Mouse (Mus musculus) kidney, postnatal 14 days (tissue): ENCODE data around the gene Tmem181a.
"Not testable (repeated sequence)": the region's sequence is repeated elsewhere in the genome, so short reads cannot be mapped to it uniquely, and the experiment has no call there.

Experiments used
- DNase-seq: peaks from one replicate; pipeline ENCODE4 v3.0.0; 2022; ENCODE audit warnings: mixed read lengths

The Tmem181a gene

GRCm38 (mm10) chr17:6256400-6257069 lies at the start of gene Tmem181a:
Gene Tmem181a (plus strand): TSS chr17:6256860.
- not testable (repeated sequence) for DNase-seq

GRCm38 (mm10) chr17:6211721-6212120 lies 44.9 kb upstream of the Tmem181a start:
- no peak for DNase-seq

- no peak for DNase-seq
Measured at GRCm38 (mm10) chr17:6215640-6216039, 41.0 kb upstream of the Tmem181a start.

GRCm38 (mm10) chr17:6216514-6216913 lies 40.1 kb upstream of the Tmem181a start:
- no peak for DNase-seq

- not testable (repeated sequence) for DNase-seq
Measured at GRCm38 (mm10) chr17:6232633-6233032, 24.0 kb upstream of the Tmem181a start.

GRCm38 (mm10) chr17:6251298-6251697 lies 5.4 kb upstream of the Tmem181a start:
- not testable (repeated sequence) for DNase-seq

- DNase-seq = not testable (repeated sequence)
Measured at GRCm38 (mm10) chr17:6257070-6257456, 403 bp downstream of the Tmem181a start.

- peak; percentile 31 for DNase-seq
Measured at GRCm38 (mm10) chr17:6269876-6270831, 13.5 kb downstream of the Tmem181a start.

- DNase-seq = not testable (repeated sequence)
Measured at GRCm38 (mm10) chr17:6270840-6271239, 14.2 kb downstream of the Tmem181a start.

GRCm38 (mm10) chr17:6271970-6272369 lies 15.3 kb downstream of the Tmem181a start:
- DNase-seq = not testable (repeated sequence)

GRCm38 (mm10) chr17:6274693-6275092 lies 18.0 kb downstream of the Tmem181a start:
- DNase-seq = not testable (repeated sequence)

- not testable (repeated sequence) for DNase-seq
Measured at GRCm38 (mm10) chr17:6279205-6279604, 22.5 kb downstream of the Tmem181a start.

GRCm38 (mm10) chr17:6279772-6280171 lies 23.1 kb downstream of the Tmem181a start:
- DNase-seq = not testable (repeated sequence)

- not testable (repeated sequence) for DNase-seq
Measured at GRCm38 (mm10) chr17:6280513-6280912, 23.9 kb downstream of the Tmem181a start.

GRCm38 (mm10) chr17:6283137-6283536 lies 26.5 kb downstream of the Tmem181a start:
- DNase-seq = not testable (repeated sequence)

- DNase-seq = not testable (repeated sequence)
Measured at GRCm38 (mm10) chr17:6286169-6286568, 29.5 kb downstream of the Tmem181a start.

GRCm38 (mm10) chr17:6289045-6289444 lies 32.4 kb downstream of the Tmem181a start:
- not testable (repeated sequence) for DNase-seq

GRCm38 (mm10) chr17:6293882-6294281 lies 37.2 kb downstream of the Tmem181a start:
- DNase-seq = not testable (repeated sequence)

GRCm38 (mm10) chr17:6297060-6297795 lies 40.6 kb downstream of the Tmem181a start:
- DNase-seq = not testable (repeated sequence)

- DNase-seq = not testable (repeated sequence)
Measured at GRCm38 (mm10) chr17:6300190-6300863, 43.7 kb downstream of the Tmem181a start.

- not testable (repeated sequence) for DNase-seq
Measured at GRCm38 (mm10) chr17:6304891-6305290, 48.2 kb downstream of the Tmem181a start.

- not testable (repeated sequence) for DNase-seq
Measured at GRCm38 (mm10) chr17:6305656-6306270, 49.1 kb downstream of the Tmem181a start.
